Mouse (Mus musculus): ENCODE data around the gene Syt7.

Gene Syt7

GRCm38 (mm10) chr19:10459907-10460306 lies 71.0 kb downstream of the Syt7 start:
- DNase-seq, result no peak

- no peak for DNase-seq
Measured at GRCm38 (mm10) chr19:10461584-10461983, 72.7 kb downstream of the Syt7 start.

- peak; percentile 33 for DNase-seq
Measured at GRCm38 (mm10) chr19:10464427-10464826, 75.5 kb downstream of the Syt7 start.

GRCm38 (mm10) chr19:10469171-10469658 lies 80.3 kb downstream of the Syt7 start:
- DNase-seq, result peak; percentile 23

GRCm38 (mm10) chr19:10472958-10473357 lies 84.1 kb downstream of the Syt7 start:
- DNase-seq, result no peak

GRCm38 (mm10) chr19:10473779-10474178 lies 84.9 kb downstream of the Syt7 start:
- DNase-seq, result peak; percentile 20

- no peak for DNase-seq
Measured at GRCm38 (mm10) chr19:10479541-10479940, 90.7 kb downstream of the Syt7 start.

GRCm38 (mm10) chr19:10482703-10483102 lies 93.8 kb downstream of the Syt7 start, which contains the start of gene Ppp1r32:
Gene Ppp1r32 (minus strand): TSS chr19:10482928.
- DNase-seq, result peak; percentile 82

- peak; percentile 82 for DNase-seq
Measured at GRCm38 (mm10) chr19:10486264-10486738, 97.4 kb downstream of the Syt7 start.

- DNase-seq, result no peak
Measured at GRCm38 (mm10) chr19:10495670-10496069, 106.8 kb downstream of the Syt7 start.

GRCm38 (mm10) chr19:10496976-10497375 lies 108.1 kb downstream of the Syt7 start:
- DNase-seq, result no peak

- no peak for DNase-seq
Measured at GRCm38 (mm10) chr19:10497512-10498160, 108.7 kb downstream of the Syt7 start.

- no peak for DNase-seq
Measured at GRCm38 (mm10) chr19:10500581-10500980, 111.7 kb downstream of the Syt7 start.

- DNase-seq, result peak; percentile 72
Measured at GRCm38 (mm10) chr19:10502571-10502970, 113.7 kb downstream of the Syt7 start.

Data from embryo, embryonic 11 days (tissue).